8 mouse cellular contexts compared by ENCODE assay signal in genomic region chr5:143037201-143037600, GRCm38 (mm10).
DNase-seq lines count a peak whose midpoint lies in the region; ATAC-seq and TF ChIP-seq lines count a peak whose summit lies in the region.

No protein-coding gene starts in this region.

- no peak overlapping the region for H3K27ac ChIP-seq in heart, embryonic 11.5 days (ENCODE audit: low read depth, low read length)
- no peak overlapping the region for H3K27ac ChIP-seq in midbrain, embryonic 14.5 days (replicated peaks; ENCODE audit: low read depth, low read length)
- H3K27ac ChIP-seq in midbrain, embryonic 13.5 days = no peak overlapping the region
- no peak overlapping the region for H3K27ac ChIP-seq in stomach, postnatal 0 days (replicated peaks)

- H3K9me3 ChIP-seq in heart, embryonic 11.5 days (replicated peaks; ENCODE audit: control insufficient read depth, low read length) = no peaks in the 10 kb centered on the region
- no peaks in the 10 kb centered on the region for H3K9me3 ChIP-seq in midbrain, embryonic 14.5 days (ENCODE audit: control insufficient read depth, low read length)
- H3K9me3 ChIP-seq in midbrain, embryonic 13.5 days = no peaks in the 10 kb centered on the region
- no peaks in the 10 kb centered on the region for H3K9me3 ChIP-seq in stomach, postnatal 0 days (ENCODE audit: control insufficient read depth, low read length)

- no peak for TF ChIP-seq EP300 in stomach, postnatal 0 days (optimal IDR thresholded peaks at IDR 0.05)

- peaks cover 17% of the 10 kb centered on the region for H3K4me1 ChIP-seq in heart, embryonic 11.5 days (ENCODE audit: control insufficient read depth, insufficient read depth, low read length)
- H3K4me1 ChIP-seq in midbrain, embryonic 14.5 days (ENCODE audit: control insufficient read depth, insufficient read depth, low read length) = no peaks in the 10 kb centered on the region
- H3K4me1 ChIP-seq in midbrain, embryonic 13.5 days (replicated peaks) = peaks cover 7% of the 10 kb centered on the region; the same call in 1 of the 2 replicates
- no peaks in the 10 kb centered on the region for H3K4me1 ChIP-seq in stomach, postnatal 0 days (replicated peaks; ENCODE audit: control insufficient read depth, insufficient read depth)

- H3K27me3 ChIP-seq in heart, embryonic 11.5 days (ENCODE audit: control insufficient read depth, insufficient read depth, low read length) = no peaks in the 10 kb centered on the region
- H3K27me3 ChIP-seq in midbrain, embryonic 14.5 days (ENCODE audit: control insufficient read depth, insufficient read depth, low read length) = no peaks in the 10 kb centered on the region
- H3K27me3 ChIP-seq in midbrain, embryonic 13.5 days = no peaks in the 10 kb centered on the region
- H3K27me3 ChIP-seq in stomach, postnatal 0 days (ENCODE audit: control insufficient read depth, insufficient read depth, low read length) = no peaks in the 10 kb centered on the region

- no peak for ATAC-seq in heart, embryonic 11.5 days (replicated peaks; ENCODE audit: insufficient number of reproducible peaks, low FRiP score, low TSS enrichment)
- ATAC-seq in midbrain, embryonic 14.5 days (ENCODE audit: low FRiP score, low TSS enrichment) = no peak
- ATAC-seq in midbrain, embryonic 13.5 days = no peak
- peak; percentile 46; the same call in 1 of the 2 replicates for ATAC-seq in stomach, postnatal 0 days (ENCODE audit: low FRiP score, low TSS enrichment)

- WGBS in heart, embryonic 11.5 days (ENCODE audit: insufficient replicate concordance) = 3% methylated on average over 1 of the region's 1 CpGs
- WGBS in midbrain, embryonic 14.5 days = 14% methylated on average over 1 of the region's 1 CpGs
- 14% methylated on average over 1 of the region's 1 CpGs for WGBS in midbrain, embryonic 13.5 days
- WGBS in stomach, postnatal 0 days = 13% methylated on average over 1 of the region's 1 CpGs

- H3K4me2 ChIP-seq in heart, embryonic 11.5 days = no peak overlapping the region
- no peak overlapping the region for H3K4me2 ChIP-seq in midbrain, embryonic 14.5 days (ENCODE audit: low read length)
- no peak overlapping the region for H3K4me2 ChIP-seq in midbrain, embryonic 13.5 days (replicated peaks)
- no peak overlapping the region for H3K4me2 ChIP-seq in stomach, postnatal 0 days (replicated peaks; ENCODE audit: low read depth)

- peak; percentile 67 to 70 for DNase-seq in heart, adult 18-20 months
- peak; percentile 86 for DNase-seq in midbrain, embryonic 14.5 days
- DNase-seq in c-Kit-positive CD71-positive TER-119-positive erythroid progenitor cells, embryonic 14.5 days (ENCODE audit: low spot score) = peak; percentile 80
- DNase-seq in layer of hippocampus, adult 9-11 months = peak; percentile 66
- DNase-seq in stomach, postnatal 0 days (ENCODE audit: low spot score) = no peak
- no peak for DNase-seq in gastrocnemius, postnatal 4 days (ENCODE audit: low spot score in 2 of 2)

- no peak overlapping the region for H3K9ac ChIP-seq in heart, embryonic 11.5 days (ENCODE audit: low read depth, low read length)
- H3K9ac ChIP-seq in midbrain, embryonic 14.5 days (replicated peaks; ENCODE audit: low read length) = no peak overlapping the region
- no peak overlapping the region for H3K9ac ChIP-seq in midbrain, embryonic 13.5 days (replicated peaks)
- H3K9ac ChIP-seq in stomach, postnatal 0 days (ENCODE audit: low read length) = no peak overlapping the region

- H3K36me3 ChIP-seq in heart, embryonic 11.5 days (ENCODE audit: control insufficient read depth, insufficient read depth, low read length) = no peaks in the 10 kb centered on the region
- H3K36me3 ChIP-seq in midbrain, embryonic 14.5 days (ENCODE audit: control insufficient read depth, insufficient read depth, low read length) = no peaks in the 10 kb centered on the region
- H3K36me3 ChIP-seq in midbrain, embryonic 13.5 days = 0 out of 2 replicates have a peak, but pooled peaks cover 2% of the 10 kb centered on the region
- no peaks in the 10 kb centered on the region for H3K36me3 ChIP-seq in stomach, postnatal 0 days (ENCODE audit: control insufficient read depth, insufficient read depth, low read length)

- peak; percentile 91 for TF ChIP-seq CTCF in stomach, postnatal 0 days (IDR thresholded peaks at IDR 0.05; ENCODE audit: low read depth)

- H3K4me3 ChIP-seq in heart, embryonic 11.5 days (ENCODE audit: low read depth, low read length) = no peak overlapping the region
- H3K4me3 ChIP-seq in midbrain, embryonic 14.5 days (replicated peaks; ENCODE audit: low read depth, low read length) = no peak overlapping the region
- no peak overlapping the region for H3K4me3 ChIP-seq in midbrain, embryonic 13.5 days (replicated peaks)
- H3K4me3 ChIP-seq in stomach, postnatal 0 days (ENCODE audit: low read depth, low read length) = no peak overlapping the region

Comparison
In these comparisons a context has a peak if more than half of its experiments do, and no peak if none do; other contexts are left out.
1. DNase-seq: peak in heart, adult 18-20 months (2 of 2), midbrain, embryonic 14.5 days (single experiment), c-Kit-positive CD71-positive TER-119-positive erythroid progenitor cells, embryonic 14.5 days (single experiment) and layer of hippocampus, adult 9-11 months (single experiment); none in stomach, postnatal 0 days (single experiment) and gastrocnemius, postnatal 4 days (0 of 2).